Mouse (Mus musculus) c-Kit-positive CD71-negative TER-119-negative erythroid progenitor cells, embryonic 14.5 days (primary cell): ENCODE data around the gene Gm12258.
A peak's percentile ranks its signal among the peaks of the same experiment; 100 is the strongest.
"Not testable (repeated sequence)": the region's sequence is repeated elsewhere in the genome, so short reads cannot be mapped to it uniquely, and the experiment has no call there.

Experiments used
- DNase-seq: peaks from one replicate; pipeline ENCODE4 v3.0.0-alpha.2; 2013; ENCODE audit warnings: low read depth

Gm12258 gene

GRCm38 (mm10) chr11:58846919-58847461 is at the start of gene Gm12258:
TSS of gene Gm12258 (plus strand) at chr11:58847158.
- peak; percentile 98 for DNase-seq

DNA sequence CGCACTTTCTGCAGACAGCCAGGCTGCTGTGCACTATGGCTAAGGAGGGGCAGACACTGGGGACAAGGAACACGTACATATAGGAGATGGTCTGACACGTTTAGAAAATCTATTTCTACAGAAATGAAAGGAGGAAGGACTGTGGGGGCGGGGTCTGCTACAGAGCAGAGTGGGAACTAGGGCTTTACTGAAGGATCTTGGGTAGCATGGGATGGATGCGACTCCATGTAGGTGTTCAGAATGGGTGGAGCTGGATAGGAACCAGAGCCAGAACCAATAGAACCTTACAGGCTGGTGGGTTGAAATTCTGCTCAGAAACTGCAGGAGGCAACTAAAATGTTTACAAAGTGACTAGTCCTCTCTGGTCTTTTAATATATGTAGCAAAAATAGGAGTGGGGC is 47.2 kb upstream of the Gm12258 start:
- DNase-seq = no peak

DNA sequence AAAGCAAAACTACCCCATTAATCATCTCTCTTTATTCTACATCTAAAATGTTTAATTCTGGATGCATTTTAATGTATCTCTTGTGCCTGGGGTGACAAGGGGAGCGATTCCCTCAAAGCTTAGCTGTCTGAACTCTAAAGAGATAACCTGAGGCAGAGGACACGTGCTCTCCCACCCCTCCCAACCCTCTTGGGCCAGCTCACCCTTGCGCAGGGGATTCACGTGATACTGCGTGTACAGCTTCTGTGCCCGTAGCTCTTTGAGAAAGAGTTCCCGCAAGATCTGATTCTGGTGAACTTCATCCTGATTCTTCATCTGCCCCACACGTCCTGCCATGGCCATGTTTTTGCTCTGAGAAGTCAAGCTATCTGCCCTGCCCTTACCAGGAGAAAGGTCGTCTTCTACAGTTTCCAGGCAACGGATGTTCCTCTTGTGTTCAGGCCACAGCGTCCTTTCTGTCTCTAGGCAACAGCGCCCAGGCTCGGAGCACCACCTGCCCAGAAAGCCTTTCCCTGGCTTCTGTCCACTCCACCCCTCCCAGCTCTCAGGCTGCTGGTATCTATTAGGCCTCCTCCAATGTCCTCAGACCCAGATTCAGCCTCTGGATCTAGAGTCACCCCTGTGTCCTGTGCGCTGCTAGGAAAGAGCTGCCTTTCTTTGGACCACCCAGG is 45.3 kb upstream of the Gm12258 start, which contains the start of gene Fam183b:
TSS of gene Fam183b (minus strand) at position 403 of the 671 bp plus-strand sequence.
- DNase-seq = no peak

GRCm38 (mm10) chr11:58803871-58804270 is 43.1 kb upstream of the Gm12258 start:
- no peak for DNase-seq

DNA sequence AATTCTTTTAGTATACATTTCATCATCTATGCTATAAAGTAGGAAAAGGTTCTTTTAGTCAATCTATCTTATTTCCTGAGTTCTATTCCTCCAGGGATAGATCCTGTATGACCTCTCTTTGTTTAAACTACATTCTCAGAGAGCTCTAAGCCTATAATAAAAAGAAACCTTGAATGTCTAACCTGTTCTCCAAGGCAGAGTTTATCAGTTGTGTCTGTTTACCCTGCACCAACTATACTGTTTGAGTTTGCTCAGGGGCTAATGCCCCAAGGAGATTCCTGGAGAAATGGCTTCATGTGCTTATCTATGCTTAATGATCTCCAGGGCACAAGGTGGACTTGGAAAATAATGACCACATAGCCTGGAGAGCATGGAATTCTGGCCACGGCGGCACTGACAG is 42.6 kb upstream of the Gm12258 start:
- DNase-seq = no peak

GRCm38 (mm10) chr11:58812001-58812400 is 35.0 kb upstream of the Gm12258 start:
- DNase-seq = no peak

DNA sequence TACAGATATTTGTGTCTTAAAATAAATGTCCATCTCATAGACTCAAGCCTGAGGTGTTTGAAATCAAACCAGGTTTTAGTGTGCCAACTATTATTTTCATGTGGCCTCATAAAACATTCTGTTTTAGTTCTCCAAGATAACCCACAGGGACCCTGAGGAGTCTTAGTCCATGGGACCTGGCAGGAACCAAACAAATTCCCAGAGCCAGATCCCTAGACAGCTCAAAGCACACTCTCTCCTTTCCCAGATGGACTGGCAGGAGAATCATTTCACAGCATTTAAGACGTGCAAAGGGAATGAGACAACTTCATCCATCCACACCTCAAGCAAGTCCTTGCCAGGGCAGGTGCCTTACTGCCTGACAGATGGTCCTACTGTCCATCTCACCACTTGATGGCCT is 32.3 kb upstream of the Gm12258 start, which contains the start of gene Olfr313:
TSS of gene Olfr313 (plus strand) at position 301 of the 400 bp plus-strand sequence.
- not testable (repeated sequence) for DNase-seq

- no peak for DNase-seq
Observed at GRCm38 (mm10) chr11:58815676-58816075, 31.3 kb upstream of the Gm12258 start.

DNA sequence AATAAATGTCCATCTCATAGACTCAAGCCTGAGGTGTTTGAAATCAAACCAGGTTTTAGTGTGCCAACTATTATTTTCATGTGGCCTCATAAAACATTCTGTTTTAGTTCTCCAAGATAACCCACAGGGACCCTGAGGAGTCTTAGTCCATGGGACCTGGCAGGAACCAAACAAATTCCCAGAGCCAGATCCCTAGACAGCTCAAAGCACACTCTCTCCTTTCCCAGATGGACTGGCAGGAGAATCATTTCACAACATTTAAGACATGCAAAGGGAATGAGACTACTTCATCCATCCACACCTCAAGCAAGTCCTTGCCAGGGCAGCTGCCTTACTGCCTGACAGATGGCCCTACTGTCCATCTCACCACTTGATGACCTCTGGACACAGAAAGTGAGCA is 18.0 kb upstream of the Gm12258 start, which contains the start of gene Olfr312:
TSS of gene Olfr312 (plus strand) at position 301 of the 400 bp plus-strand sequence.
- not testable (repeated sequence) for DNase-seq

GRCm38 (mm10) chr11:58829764-58830163 is 17.2 kb upstream of the Gm12258 start:
- no peak for DNase-seq

DNA sequence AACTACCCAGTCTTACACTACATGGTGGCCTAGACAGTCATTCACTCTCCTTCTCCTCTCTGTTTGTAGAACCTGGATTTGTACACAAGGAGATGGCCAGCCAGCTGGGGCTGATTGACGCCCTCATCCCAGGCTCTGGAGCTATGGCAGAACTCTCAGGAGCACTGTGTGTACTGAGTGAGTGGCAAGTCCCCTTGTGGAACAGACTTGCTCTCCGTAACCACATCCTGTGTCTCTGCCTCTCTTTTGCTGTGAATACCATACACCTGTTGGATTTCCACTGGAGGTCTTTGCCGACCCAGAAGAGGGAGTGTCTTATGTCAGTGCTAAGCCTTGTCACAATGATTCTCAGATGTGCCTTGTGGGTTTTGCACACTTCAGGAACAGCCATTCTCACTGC is 14.4 kb upstream of the Gm12258 start:
- DNase-seq = not testable (repeated sequence)

- DNase-seq = not testable (repeated sequence)
Observed at GRCm38 (mm10) chr11:58838951-58839350, 8.0 kb upstream of the Gm12258 start, which contains the start of gene Olfr311. TSS of gene Olfr311 (plus strand) at chr11:58839251.

GRCm38 (mm10) chr11:58847636-58848035 is 678 bp downstream of the Gm12258 start:
- no peak for DNase-seq

GRCm38 (mm10) chr11:58849731-58850130 is 2.8 kb downstream of the Gm12258 start:
- DNase-seq = no peak

DNA sequence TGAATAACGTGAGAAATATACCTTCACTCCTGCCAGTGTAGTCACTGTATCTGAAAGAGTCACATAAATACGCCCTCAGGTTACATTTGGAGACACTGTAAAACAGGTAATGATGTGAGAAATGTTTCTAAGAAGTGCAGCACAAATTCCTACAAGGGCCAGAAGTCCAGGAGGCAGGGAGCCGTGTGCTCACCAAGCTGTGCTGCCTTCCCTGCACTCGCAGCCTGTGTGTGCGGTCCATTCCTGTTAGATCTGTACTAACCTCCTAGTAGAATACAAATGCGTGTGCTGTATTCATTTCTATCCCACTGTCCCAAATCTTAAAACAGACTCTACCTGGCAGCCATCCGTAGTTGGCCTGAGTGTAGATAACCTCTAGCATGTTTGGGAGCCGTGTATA is 13.8 kb downstream of the Gm12258 start:
- no peak for DNase-seq

- DNase-seq = peak; percentile 64
Observed at GRCm38 (mm10) chr11:58867039-58867953, 20.3 kb downstream of the Gm12258 start, which contains the start of gene 2810021J22Rik. TSS of gene 2810021J22Rik (plus strand) at chr11:58867216.

DNA sequence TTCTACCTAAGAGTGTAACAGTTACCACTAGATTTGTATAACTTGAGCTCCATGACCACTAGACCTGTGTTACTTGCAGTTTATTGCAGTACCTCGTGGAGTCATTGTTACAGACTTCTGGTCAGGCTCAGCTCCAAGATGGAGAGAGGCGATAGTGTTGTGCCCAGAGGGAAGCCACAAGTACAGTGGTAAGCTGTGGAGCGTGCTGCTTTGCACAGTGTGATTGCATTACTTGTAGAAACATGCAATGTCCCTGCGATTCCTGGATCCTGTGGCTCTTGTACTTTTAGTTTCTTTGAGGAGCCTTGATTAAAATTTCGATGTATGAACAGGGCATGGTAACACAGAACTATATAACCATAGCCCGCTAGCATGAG is 21.0 kb downstream of the Gm12258 start:
- no peak for DNase-seq

DNA sequence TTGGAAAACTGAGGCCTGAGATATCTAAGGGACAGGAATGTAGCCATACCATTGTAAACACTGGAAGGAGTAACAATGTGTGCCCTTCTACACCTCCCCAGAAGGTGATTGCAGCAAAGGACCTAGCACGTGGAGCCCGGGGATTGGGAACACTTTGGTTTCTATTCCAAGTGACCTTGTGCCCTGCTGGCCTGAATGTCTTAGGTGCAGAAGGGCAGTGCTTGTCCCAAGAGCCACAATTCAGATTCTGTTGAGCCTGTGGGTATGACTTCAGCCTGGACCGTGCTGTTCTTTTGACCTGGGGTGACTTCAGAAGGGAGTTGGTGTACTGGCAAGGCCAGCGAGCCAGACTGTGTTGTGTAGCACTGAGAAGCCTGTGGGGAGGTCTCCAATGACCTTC is 24.0 kb downstream of the Gm12258 start:
- DNase-seq = no peak

GRCm38 (mm10) chr11:58883756-58884155 is 36.8 kb downstream of the Gm12258 start:
- no peak for DNase-seq

- DNase-seq = no peak
Observed at GRCm38 (mm10) chr11:58890511-58890910, 43.6 kb downstream of the Gm12258 start.

GRCm38 (mm10) chr11:58894456-58894855 is 47.5 kb downstream of the Gm12258 start:
- DNase-seq = no peak

GRCm38 (mm10) chr11:58897485-58897884 is 50.5 kb downstream of the Gm12258 start:
- no peak for DNase-seq
